In genomic region chr13:3526328-3526727, GRCm38 (mm10) we compare ENCODE assay signal across 10 mouse cellular contexts. TPM values are rescaled to one million over a fixed set of nuclear protein-coding genes. Genes with fewer than 3 reads are reported as not detected.
A peak's percentile ranks its signal among the peaks of the same experiment; 100 is the strongest.
DNase-seq lines count a peak whose midpoint lies in the region; ATAC-seq and TF ChIP-seq lines count a peak whose summit lies in the region.
"Had no signal": no experiment of that assay in that cellular context is flagged by ENCODE, and none has a peak within 500 bp of the region (broad histone marks: within the 10 kb centered on the region; RNA-seq: fewer than 3 reads in every experiment).

No protein-coding gene starts in this region.

- no peak for TF ChIP-seq POLR2A in lung, adult 2 months (IDR thresholded peaks at IDR 0.05; ENCODE audit: borderline replicate concordance, extremely low read depth, low read depth, low read length)

- DNase-seq in lung, postnatal 0 days (ENCODE audit: low spot score): peak; percentile 46
- DNase-seq in lung, adult 2 months: no peak
- peak; percentile 21 for DNase-seq in ZHBTc4 (ENCODE audit: low read depth, low spot score)
- DNase-seq in thymus, postnatal 25 days: peak; percentile 42
- DNase-seq in stomach, postnatal 0 days (ENCODE audit: low spot score): no peak
- DNase-seq in gastrocnemius, postnatal 14 days: no peak
- DNase-seq in gastrocnemius, postnatal 4 days (ENCODE audit: low spot score in 2 of 2): no peak
- DNase-seq: cerebellum, adult 9-10 months had no signal

- H3K4me2 ChIP-seq in lung, postnatal 0 days (replicated peaks; ENCODE audit: low read depth, low read length): no peak overlapping the region
- no peak overlapping the region for H3K4me2 ChIP-seq in stomach, postnatal 0 days (replicated peaks; ENCODE audit: low read depth)

- intact Hi-C loops in gastrocnemius, postnatal 14 days (cut with DNase I; ENCODE audit: low total_unique reads): no loop called here

- TF ChIP-seq CTCF in lung, postnatal 0 days (IDR thresholded peaks at IDR 0.05): no peak
- TF ChIP-seq CTCF in lung, adult 2 months (IDR thresholded peaks at IDR 0.05; ENCODE audit: insufficient read depth, low read length): no peak
- TF ChIP-seq CTCF in stomach, postnatal 0 days (IDR thresholded peaks at IDR 0.05; ENCODE audit: low read depth): no peak

- no peak for TF ChIP-seq EP300 in lung, postnatal 0 days (IDR thresholded peaks at IDR 0.05)
- TF ChIP-seq EP300 in stomach, postnatal 0 days (optimal IDR thresholded peaks at IDR 0.05): no peak

- H3K9ac ChIP-seq in lung, postnatal 0 days (replicated peaks; ENCODE audit: low read depth): no peak overlapping the region
- no peak overlapping the region for H3K9ac ChIP-seq in stomach, postnatal 0 days (ENCODE audit: low read length)

- no peaks in the 10 kb centered on the region for H3K27me3 ChIP-seq in lung, postnatal 0 days (replicated peaks; ENCODE audit: insufficient read depth, low read length)
- H3K27me3 ChIP-seq in stomach, postnatal 0 days (ENCODE audit: control insufficient read depth, insufficient read depth, low read length): no peaks in the 10 kb centered on the region

- no peaks in the 10 kb centered on the region for H3K9me3 ChIP-seq in lung, postnatal 0 days (ENCODE audit: low read length)
- no peaks in the 10 kb centered on the region for H3K9me3 ChIP-seq in stomach, postnatal 0 days (ENCODE audit: control insufficient read depth, low read length)

- H3K4me1 ChIP-seq in lung, postnatal 0 days (ENCODE audit: insufficient read depth, low read depth, low read length): no peaks in the 10 kb centered on the region
- H3K4me1 ChIP-seq in lung, adult 2 months (ENCODE audit: control insufficient read depth, insufficient read depth, low read length): no peaks in the 10 kb centered on the region; the same call in 1 of the 2 replicates
- no peaks in the 10 kb centered on the region for H3K4me1 ChIP-seq in stomach, postnatal 0 days (replicated peaks; ENCODE audit: control insufficient read depth, insufficient read depth)

- 71% methylated on average over 8 of the region's 8 CpGs for WGBS in lung, postnatal 0 days
- WGBS in lung, adult 2 months: 72% methylated on average over 8 of the region's 8 CpGs
- 77% methylated on average over 8 of the region's 8 CpGs for WGBS in stomach, postnatal 0 days

- no peak overlapping the region for H3K4me3 ChIP-seq in lung, postnatal 0 days (ENCODE audit: low read depth, low read length)
- H3K4me3 ChIP-seq in lung, adult 2 months (replicated peaks; ENCODE audit: extremely low read depth, low read depth, low read length): no peak overlapping the region
- H3K4me3 ChIP-seq in stomach, postnatal 0 days (ENCODE audit: low read depth, low read length): no peak overlapping the region

- H3K27ac ChIP-seq in lung, postnatal 0 days (ENCODE audit: low read length): no peak overlapping the region
- no peak overlapping the region for H3K27ac ChIP-seq in stomach, postnatal 0 days (replicated peaks)
- H3K27ac ChIP-seq: hindbrain, postnatal 0 days had no signal

- peak; percentile 32; the same call in 1 of the 2 replicates for ATAC-seq in lung, postnatal 0 days
- ATAC-seq in megakaryocyte-erythroid progenitor cell, adult 5-6 weeks (replicated peaks; ENCODE audit: low FRiP score, low TSS enrichment, poor library complexity, severe bottlenecking): peak; percentile 51; the same call in 1 of the 2 replicates
- ATAC-seq in stomach, postnatal 0 days (ENCODE audit: low FRiP score, low TSS enrichment): no peak
- ATAC-seq: hindbrain, postnatal 0 days had no signal

- H3K36me3 ChIP-seq in lung, postnatal 0 days (ENCODE audit: insufficient read depth, low read length): no peaks in the 10 kb centered on the region
- no peaks in the 10 kb centered on the region for H3K36me3 ChIP-seq in stomach, postnatal 0 days (ENCODE audit: control insufficient read depth, insufficient read depth, low read length)

RNA-seq across cellular contexts. Expression of gene Gdi2, which starts 11.5 kb away (rescaled TPM):
- 322 and 323 TPM in 2 replicates for polyA plus RNA-seq in lung, postnatal 0 days (2015; fragmentation: Nextera tagmentation; extraction: Ambion mirVana)
- polyA plus RNA-seq in lung, adult 2 months (2012; rRNA removed): 119 and 134 TPM in 2 replicates
- total RNA-seq in megakaryocyte-erythroid progenitor cell, adult 5-6 weeks (2014; fragmentation: Nextera tagmentation): 267 and 287 TPM in 2 replicates
- 384 and 417 TPM in 2 replicates for total RNA-seq in megakaryocyte-erythroid progenitor cell, adult 5-6 weeks (2017)
- 338 and 359 TPM in 2 replicates for polyA plus RNA-seq in stomach, postnatal 0 days (2015; fragmentation: Nextera tagmentation; extraction: Ambion mirVana)
- total RNA-seq in gastrocnemius, postnatal 14 days (2021): 100 to 1,000 TPM; 164 to 171 TPM
- total RNA-seq in gastrocnemius, postnatal 4 days (2021): 100 to 1,000 TPM; 275 to 283 TPM

Comparison
In these comparisons a context has a peak if more than half of its experiments do, and no peak if none do; other contexts are left out.
1. DNase-seq: peak in lung, postnatal 0 days (single experiment), ZHBTc4 (single experiment) and thymus, postnatal 25 days (single experiment); none in lung, adult 2 months (single experiment), stomach, postnatal 0 days (single experiment), gastrocnemius, postnatal 14 days (single experiment) and gastrocnemius, postnatal 4 days (0 of 2).